Mouse (Mus musculus) cerebellum, adult 9-10 months (tissue): Measurements from ENCODE around the gene Ncf4.
"Not testable (repeated sequence)": the region's sequence is repeated elsewhere in the genome, so short reads cannot be mapped to it uniquely, and the experiment has no call there.

Experiments used
- DNase-seq: peaks from one replicate; pipeline ENCODE4 v3.0.0; 2022

Ncf4 gene

DNA sequence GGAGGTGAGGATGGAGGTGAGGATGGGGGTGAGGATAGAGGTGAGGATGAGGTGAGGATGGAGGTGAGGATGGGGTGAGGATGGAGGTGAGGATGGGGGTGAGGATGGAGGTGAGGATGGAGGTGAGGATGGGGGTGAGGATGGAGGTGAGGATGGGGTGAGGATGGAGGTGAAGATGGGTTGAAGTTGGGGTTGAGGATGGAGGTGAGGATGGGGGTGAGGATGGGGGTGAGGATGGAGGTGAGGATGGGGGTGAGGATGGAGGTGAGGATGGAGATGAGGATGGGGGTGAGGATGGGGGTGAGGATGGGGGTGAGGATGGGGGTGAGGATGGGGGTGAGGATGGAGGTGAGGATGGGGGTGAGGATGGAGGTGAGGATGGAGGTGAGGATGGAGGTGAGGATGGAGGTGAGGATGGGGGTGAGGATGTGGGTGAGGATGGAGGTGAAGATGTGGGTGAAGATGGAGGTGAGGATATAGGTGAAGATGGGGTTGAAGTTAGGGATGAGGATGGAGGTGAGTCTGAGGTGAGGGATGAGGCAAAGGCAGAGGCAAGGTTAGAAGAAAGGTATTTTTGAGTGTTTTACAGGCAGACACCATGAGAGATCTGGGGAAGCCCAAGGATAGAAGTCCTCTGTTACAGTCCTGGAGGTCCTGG lies 12.1 kb downstream of the Ncf4 start:
- not testable (repeated sequence) for DNase-seq

DNA sequence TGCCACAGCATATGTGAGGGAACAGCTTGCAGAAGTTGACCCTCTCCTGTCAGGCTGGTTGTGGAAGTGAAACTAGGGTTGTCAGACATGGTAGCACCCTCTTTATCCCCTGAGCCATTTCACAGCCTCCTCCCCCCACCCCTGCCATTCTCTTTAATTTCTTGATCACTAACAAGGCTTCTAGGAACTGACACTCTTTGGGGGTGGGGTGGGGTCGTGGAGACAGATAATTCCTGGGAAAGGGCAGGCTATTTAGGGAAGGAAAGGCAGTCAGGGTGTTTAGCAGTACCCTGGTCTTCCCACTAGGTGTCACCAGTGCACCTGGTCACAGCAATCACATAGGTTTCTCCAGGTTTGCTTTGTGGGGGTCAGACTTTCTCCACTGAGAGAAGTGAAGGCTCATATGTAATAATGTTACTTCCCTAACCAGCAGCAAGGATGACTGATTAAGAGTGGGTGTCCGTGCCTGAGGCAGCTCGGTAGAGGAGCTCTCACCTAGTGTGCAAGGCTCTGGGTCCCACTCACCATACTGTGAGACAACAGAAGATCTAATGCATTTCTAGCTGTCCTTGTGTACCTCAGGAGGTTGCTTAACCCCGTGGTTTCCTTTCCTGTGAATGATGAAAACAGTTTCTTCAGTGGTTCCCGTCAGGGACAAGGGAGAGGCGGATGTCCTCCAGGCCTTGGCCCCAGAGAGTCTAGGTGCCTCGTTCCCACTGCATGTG lies 12.9 kb downstream of the Ncf4 start:
- DNase-seq, result peak; percentile 57

DNA sequence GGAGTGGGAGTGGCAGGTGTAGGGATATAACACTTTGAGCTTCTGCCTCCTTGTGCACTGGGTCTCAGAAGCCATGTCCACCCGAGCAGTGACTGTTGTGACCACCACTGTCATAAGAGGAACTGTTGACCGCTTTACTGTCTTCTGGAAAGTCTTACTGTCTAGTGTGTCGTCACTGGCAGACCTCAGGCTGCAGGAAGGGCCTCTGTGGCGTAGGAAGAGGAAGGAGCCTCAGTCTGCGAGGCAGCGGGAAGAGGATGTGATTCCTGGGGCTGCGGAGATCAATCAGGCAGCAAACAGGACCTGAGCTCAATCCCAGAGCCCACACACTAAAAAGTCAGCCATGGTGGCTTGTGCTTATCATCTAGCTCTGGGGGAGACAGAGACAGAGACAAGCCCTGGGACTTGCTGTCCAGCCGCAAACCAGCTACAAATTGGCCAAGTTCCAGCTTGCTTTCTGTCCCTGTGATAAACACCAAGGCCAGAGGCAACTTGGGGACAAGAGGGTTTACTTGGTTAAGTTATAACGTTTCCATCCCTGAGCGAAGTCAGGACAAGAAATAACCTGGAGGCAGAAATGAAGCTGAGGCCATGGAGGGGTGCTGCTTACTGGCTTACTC lies 13.8 kb downstream of the Ncf4 start:
- no peak for DNase-seq

DNA sequence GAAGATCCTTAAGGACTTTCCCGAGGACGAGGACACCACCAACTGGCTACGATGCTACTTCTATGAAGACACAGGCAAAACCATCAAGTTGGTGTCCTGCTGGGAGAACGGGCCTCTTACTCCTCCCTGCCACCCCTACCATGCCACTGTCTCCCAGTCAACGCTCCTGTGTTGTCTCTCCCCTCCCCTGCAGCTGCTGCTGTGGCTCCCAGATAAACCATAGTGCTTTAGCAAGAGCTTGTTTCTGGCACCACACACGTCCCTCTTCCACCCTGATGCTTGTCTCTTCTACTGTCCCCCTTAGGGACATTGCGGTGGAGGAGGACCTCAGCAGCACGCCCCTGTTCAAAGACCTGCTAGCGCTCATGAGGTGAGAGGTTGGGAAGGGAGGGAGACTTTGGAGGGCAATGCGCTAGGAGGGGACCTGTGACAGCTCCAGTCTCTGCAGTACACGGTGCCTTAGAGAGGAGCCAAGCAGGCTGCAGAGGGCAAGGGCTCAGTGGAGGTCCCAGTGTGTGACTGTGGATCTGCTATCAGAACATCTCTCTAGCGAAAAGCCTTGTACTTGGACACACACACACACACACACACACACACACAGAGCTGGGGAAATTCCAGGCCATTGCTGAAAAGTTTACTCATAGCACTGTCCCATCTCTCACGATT lies 16.2 kb downstream of the Ncf4 start:
- DNase-seq, result no peak

DNA sequence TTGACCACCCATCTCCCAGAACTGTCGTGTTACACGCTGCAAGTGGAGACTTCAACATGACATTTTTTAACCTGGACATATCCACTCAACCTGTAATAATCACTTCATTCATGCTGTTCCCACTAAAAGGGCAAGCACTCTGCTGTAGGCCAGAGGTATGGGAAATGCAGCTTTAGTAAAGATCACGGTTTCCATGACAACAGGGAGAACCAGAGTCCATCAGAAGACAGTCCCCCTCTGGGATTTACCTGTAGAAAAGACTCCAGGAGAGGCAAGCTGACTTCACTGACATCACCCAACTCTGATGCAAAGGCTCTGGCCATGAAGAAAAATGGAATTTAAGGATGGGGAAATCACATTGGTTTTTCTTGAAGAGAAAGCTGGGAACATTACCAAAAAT lies 18.7 kb downstream of the Ncf4 start:
- DNase-seq, result no peak

DNA sequence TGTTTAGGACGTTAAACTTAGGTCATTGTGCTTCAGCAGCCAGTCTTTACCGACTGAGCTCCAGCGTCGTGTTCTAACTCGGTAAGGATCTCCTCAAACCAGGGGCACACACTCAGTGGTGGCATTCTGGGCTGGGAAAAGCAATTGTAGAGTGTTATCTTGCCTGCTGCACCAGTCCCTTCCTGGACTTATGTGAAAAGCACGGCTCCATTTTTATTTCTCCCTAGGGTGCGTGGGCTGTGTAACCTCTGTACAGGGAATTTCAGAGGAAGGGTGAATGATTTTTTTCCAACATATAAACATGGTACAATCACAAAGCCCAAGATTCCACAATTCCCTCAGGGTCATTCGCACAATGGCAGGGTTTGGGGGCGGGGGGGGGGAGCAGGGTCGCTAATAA lies 22.8 kb downstream of the Ncf4 start:
- DNase-seq, result no peak

DNA sequence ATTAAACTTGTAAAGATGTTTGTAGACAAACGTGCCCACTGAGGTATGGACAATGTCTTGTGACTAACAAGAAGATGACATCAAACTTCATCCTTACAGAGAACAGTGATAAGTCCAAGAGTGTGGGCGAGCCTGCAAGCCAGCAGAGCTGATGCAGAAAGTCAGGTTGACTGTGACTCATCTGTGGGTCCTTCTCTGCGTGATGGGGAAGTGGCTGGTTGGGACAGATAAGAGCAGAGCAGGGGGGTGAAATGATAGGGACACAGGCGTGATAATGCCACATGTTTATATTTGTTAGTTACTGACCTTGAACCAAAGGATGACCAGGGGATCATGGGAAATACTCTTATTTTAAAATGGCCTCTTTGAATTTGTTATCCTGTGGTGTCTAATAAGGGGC lies 23.3 kb downstream of the Ncf4 start:
- DNase-seq, result no peak

DNA sequence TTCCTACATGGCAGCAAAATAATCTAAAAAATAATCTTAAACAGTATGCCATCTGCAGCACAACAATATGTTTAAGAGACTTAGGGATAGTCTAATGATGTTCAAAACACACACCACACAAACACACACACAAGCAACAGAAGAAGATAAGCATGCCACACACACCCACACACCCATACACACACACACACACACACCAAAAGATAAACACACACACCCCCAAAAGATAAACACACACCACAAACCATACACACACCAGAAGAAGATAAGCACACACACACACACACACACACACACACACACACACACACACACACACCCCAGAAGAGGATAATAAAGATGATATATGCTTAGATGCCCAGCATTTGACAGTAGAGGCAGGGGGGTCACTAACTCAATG lies 26.6 kb downstream of the Ncf4 start:
- DNase-seq, result no peak

DNA sequence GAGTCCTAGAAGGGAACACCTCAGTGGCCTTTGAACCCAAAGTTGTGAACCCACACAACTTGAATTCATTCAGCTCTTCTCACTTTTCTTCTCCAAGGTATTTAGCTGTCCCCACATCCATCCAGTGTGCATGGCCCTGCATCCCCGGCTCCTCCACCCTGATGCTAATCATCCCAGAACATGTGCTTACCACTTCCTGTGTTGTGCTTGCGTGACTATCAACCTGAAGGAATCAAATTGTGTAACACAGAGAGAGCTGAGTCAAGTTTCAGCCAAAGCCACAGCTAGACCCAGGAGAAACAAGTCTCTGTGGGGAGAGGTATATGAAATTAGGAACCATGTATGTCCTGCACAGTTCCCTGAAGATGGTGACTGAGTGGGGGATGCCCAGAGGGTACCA lies 33.7 kb downstream of the Ncf4 start:
- no peak for DNase-seq

DNA sequence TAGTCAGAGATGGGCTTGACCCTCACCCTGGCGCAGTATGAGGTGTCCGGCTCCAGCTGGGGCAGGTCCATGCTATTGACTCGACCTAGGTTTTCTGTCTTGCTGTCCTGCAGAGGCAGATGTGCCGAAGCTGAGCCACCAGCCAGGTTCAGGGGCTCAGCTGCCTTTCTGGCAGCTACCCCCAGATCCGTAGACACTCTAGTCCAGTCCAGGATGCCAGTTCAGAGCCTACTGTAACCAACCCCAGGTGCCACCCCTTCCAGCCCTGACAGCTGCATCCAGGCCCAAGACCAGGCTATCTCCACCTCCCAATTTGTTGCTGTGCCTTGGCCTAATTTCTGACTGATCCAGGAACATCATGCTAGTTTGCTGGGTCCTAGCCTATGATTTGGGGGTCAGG lies 43.3 kb downstream of the Ncf4 start:
- no peak for DNase-seq

DNA sequence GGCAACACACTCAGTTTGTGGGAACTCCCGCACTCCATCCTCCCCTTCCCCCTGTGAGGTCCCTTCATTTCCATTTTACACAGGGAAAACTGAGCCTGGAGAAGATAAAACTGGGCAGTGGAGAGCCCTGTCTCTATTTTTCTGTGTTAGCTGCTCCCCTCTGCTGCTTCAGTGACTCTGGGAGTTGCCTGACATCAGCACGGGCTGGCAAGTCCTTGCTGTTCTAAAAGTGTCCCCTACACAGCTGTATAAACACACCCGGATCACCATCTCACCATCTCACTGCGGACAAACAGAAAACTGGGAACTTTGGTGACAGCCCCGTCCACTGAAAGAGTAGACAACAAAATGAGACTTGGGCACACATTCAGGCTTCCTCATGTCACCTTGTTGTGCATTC lies 45.2 kb downstream of the Ncf4 start:
- not testable (repeated sequence) for DNase-seq

DNA sequence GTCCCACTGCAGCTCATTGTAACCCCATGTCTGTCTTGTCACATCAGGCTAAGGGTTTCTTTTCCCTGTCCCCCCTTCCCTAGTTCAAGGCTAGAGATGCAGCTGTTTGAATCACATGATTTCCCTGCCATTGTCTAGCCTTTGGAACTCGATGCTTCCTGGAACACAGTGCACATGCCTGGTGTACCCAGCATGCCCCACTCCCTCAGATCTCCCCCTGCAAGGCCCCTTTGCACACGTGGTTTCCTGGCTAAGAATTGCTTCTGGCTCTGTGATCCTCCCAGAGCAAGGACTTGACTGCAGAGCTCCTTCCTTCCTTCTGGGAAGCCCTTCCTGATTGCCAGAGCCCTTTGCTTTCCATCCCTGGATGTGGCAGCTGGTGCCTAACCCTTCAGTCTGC lies 48.6 kb downstream of the Ncf4 start:
- not testable (repeated sequence) for DNase-seq

DNA sequence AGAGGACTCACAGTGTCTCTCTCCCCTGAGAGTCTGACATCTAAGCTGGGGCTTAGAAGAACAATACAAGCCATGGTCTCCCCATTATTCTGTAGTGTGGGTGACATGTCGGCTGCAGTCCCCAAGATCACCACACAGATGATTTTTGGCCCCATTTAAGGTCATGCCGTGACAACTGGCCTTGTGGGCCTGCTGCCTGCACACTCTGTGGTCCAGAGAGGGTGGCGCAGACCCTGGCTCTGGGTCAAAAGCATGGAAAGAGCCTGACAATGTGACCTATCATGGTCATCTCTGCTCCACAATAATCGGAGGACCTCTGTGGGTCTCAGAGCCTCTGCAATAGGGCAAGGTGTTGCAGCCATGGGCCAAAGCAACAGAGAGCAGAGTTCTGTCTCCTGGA lies 49.1 kb downstream of the Ncf4 start:
- no peak for DNase-seq

DNA sequence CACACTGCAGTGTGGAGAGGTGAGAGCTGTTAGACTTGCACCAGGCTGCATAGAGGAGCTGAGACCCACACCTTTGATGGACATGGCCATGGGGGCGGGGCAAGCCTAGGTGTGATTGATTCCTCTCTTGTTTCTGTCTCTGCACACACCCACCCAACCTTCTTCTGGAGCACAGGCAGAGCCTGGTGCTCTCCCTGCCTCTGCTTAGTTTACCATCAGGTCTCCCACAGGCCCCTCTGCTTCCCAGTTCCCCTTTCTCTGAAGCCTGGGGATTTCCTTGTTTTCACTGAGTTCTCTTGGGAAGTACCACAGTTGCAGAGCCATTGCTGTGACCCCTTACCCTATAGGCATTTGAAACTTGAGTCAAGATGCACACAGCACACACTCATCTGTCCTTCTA lies 54.0 kb downstream of the Ncf4 start:
- no peak for DNase-seq

DNA sequence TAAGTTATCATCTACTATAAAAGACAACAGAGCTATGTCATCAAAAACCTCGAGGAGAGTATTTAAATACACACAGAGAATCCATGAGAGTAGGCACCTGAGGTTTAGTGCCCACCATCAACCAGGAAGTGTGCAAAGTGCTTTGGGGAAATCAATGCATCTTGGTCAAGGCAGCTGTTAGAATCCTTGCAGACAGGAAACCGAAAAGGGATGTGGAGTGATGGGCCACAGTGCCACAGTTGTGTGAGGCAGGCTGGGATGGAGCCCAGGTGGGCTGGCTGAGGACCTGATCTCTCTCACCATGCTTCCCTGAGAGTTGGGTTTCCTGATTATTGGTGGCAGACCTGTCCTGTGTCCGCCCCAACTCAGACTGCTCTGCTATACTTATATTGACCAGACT lies 55.0 kb downstream of the Ncf4 start:
- no peak for DNase-seq

DNA sequence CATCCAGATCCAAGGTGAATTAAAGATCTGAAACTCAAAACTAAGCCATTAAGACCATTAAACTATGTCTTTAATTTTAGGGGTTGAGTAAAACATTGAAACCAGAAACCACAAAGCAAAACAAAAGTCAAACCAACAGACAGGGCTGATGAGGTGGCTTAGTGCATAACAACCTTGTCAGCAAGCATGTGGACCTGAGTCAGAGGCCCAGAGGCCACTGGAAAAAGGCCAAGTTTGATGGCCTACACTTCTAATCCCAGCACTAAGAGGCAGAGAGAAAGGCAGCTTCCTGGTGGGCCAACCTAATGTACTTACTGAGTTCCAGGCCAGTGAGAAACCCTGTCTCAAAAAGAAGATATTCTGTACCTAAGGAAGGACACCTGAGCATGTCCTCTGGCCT lies 56.2 kb downstream of the Ncf4 start:
- no peak for DNase-seq

DNA sequence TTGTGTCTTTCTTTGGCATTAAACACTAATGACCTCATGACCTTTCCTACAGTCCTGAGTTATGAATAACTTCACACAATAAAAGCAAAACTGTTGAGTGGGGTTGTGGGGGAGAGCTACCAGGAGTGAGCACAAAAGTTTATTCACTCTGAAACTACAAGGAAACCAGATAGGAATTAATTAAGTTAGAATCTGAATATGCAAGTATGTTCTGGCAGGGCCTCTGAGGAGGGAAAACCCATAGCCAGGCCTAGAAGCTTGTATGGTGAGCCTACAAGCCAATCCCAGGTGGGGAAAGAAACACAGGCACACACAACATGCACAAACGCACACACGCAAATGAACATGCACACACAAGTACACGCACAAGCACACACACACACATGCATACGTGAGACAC lies 58.1 kb downstream of the Ncf4 start:
- DNase-seq, result no peak

DNA sequence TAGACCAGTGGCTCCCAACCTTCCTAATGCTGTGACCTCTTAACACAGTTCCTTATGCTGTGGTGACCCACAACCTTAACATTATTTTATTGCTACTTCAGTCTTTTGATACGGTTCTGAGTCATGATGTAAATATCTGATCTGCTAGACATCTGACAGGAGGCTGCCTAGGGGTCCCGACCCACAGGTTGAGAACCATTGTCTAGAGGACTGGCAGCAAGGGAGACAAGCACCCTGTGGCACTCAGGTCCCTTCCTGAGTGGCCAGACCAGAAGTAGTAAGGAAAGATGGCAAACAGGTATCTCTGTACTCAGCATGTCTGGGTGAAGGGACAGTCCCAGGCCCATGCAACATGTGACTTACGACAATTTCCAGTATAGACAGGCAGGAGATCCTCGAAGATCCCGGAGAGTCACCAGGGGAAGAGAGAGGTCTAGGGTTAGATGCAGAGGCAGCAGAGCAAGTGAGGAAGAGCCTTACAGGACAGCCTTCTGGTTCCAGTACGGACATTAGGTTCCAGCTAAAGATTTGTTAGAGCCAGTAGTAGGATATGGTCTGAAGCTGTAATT lies 59.1 kb downstream of the Ncf4 start:
- DNase-seq, result no peak

DNA sequence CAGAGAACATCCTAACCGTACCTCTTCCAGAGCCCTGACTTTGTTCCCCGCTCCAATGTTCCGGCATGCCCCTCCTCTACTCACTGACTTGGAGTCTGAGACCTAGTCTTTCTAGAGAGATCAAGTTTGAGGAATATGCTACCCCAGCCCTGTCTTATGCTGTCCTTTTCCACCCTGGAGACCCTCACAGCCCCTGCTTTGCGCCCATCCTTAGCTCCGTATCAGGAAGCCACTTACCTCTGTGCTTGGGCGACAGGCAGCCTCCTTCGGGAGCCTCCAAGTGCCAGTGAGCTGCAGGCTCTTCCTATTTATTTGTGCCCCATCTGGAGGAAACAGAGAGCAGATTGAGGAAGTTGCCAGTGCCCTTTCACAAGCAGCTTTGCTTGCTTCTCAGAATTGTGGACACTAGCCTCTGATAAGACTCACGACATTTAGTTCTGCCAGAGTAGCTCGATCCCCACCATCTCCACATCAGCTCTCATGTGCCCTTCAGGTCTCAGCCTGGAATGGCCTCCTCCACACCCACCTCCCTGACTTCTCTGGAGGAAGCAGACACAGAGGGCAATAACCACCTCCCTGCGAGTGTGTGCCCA lies 60.8 kb downstream of the Ncf4 start, which contains the start of gene Csf2rb2:
TSS of gene Csf2rb2 (minus strand) at position 381 of the 593 bp plus-strand sequence.
- no peak for DNase-seq

DNA sequence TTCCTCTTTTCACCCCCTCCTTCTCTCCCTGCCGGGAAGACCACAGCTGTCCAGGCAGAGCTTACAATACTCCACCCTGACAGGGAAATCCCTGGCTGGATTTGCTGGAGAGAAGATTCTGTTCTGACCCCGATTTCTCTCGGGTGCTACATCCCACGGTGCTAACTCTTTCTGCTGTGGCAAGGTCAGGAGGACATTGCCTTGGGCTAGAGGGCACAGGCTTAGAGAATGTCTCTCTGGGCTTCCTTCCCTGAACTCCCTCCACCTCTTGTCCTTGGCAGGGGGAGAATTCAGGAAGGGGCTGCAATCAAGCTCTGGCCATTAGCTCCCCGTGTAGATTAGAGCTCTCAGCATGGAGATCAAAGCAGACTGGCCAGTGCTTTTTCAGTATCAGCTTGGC lies 65.3 kb downstream of the Ncf4 start:
- no peak for DNase-seq

DNA sequence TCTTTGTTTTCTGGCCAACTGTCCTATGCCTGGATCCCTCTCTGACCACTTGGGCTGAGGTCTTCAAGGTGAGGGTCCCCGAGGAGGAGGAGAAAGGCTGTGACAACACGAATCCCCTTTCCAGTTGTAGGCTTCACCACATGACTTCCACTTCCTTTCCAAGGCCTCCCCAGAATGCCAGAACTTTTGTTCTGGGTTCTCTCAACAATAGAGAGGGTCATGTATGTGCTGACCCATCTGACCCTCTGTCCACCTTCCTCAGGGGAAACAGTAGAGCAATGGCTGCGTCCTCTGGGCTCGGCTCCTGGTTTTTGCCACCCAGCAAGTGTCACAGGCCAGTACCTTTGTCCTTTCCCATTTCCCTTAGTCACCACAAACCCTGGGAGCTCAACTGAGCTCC lies 66.4 kb downstream of the Ncf4 start:
- no peak for DNase-seq
